Mouse (Mus musculus) embryonic fibroblast, embryonic 13.5 days (primary cell): ENCODE results near the gene Znrf2.

ENCODE experiments used
- CTCF ChIP-seq: IDR thresholded peaks from 2 replicates; pipeline ENCODE4 v1.5.1; 2011; ENCODE audit warnings: mild to moderate bottlenecking, control low read depth, low read length, moderate library complexity, borderline replicate concordance; ENCODE audit not compliant: insufficient read depth
- POLR2A ChIP-seq: IDR thresholded peaks from 2 replicates; pipeline ENCODE4 v1.6.1; 2011; ENCODE audit warnings: low read depth, mild to moderate bottlenecking, control low read depth, low read length, moderate library complexity

DNA sequence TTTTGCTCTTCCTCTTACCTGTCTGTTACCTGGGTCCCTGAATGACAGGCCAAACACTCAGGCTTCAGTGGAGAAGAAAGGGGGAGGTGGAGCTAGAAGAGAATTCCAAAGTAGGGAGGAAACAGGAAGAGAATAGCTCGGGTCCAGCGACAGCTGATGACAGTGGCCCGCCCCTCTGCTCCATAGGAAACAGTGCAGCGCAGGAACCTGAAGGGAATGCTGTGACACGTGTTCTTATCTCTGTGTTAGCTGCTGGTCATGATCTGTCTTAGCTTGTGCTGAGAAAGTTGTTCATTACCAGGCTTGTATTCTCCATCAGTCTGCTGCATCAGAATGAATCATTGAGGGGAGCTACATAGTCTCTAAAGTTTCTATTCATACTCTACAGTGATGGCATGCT lies 60.1 kb downstream of the Znrf2 start:
- TF ChIP-seq POLR2A, result no peak
- TF ChIP-seq CTCF, result no peak
